Mouse (Mus musculus) gastrocnemius, postnatal 10 days (tissue): ENCODE data around the gene Sun1. TPM values are rescaled to one million over a fixed set of nuclear protein-coding genes. Genes with fewer than 3 reads are reported as not detected.

Experiments
- DNase-seq: peaks from one replicate; pipeline ENCODE4 v3.0.0; 2021; ENCODE audit warnings: mixed read lengths
- total RNA-seq, 2 experiments: library from RNA; stranded (reverse); gene quantifications; 2 replicates each; pipeline ENCODE4 v1.2.3; 2021

Sun1 gene
- total RNA-seq, 2 experiments from 2014 or later: 42.7 to 52.4 TPM

- DNase-seq: no peak
Observed at GRCm38 (mm10) chr5:139251279-139251678, 50.8 kb downstream of the Sun1 start.

GRCm38 (mm10) chr5:139251736-139252080 lies 51.3 kb downstream of the Sun1 start:
- no peak for DNase-seq

- peak; percentile 98 for DNase-seq
Observed at GRCm38 (mm10) chr5:139252081-139252909, 51.9 kb downstream of the Sun1 start, which contains the start of gene Get4. TSS of gene Get4 (plus strand) at chr5:139252324.

- no peak for DNase-seq
Observed at GRCm38 (mm10) chr5:139252910-139253245, 52.4 kb downstream of the Sun1 start.

- no peak for DNase-seq
Observed at GRCm38 (mm10) chr5:139253301-139253741, 52.9 kb downstream of the Sun1 start.

GRCm38 (mm10) chr5:139254938-139255337 lies 54.5 kb downstream of the Sun1 start:
- no peak for DNase-seq

- no peak for DNase-seq
Observed at GRCm38 (mm10) chr5:139255777-139256176, 55.3 kb downstream of the Sun1 start.

- DNase-seq: no peak
Observed at GRCm38 (mm10) chr5:139256211-139256765, 55.9 kb downstream of the Sun1 start.

GRCm38 (mm10) chr5:139257265-139257664 lies 56.8 kb downstream of the Sun1 start:
- DNase-seq: no peak

- DNase-seq: no peak
Observed at GRCm38 (mm10) chr5:139257818-139258217, 57.4 kb downstream of the Sun1 start.

GRCm38 (mm10) chr5:139258371-139259035 lies 58.1 kb downstream of the Sun1 start:
- DNase-seq: no peak

- DNase-seq: no peak
Observed at GRCm38 (mm10) chr5:139259853-139260252, 59.4 kb downstream of the Sun1 start.

- DNase-seq: no peak
Observed at GRCm38 (mm10) chr5:139261403-139261802, 61.0 kb downstream of the Sun1 start.

- DNase-seq: no peak
Observed at GRCm38 (mm10) chr5:139267661-139268060, 67.2 kb downstream of the Sun1 start.

- DNase-seq: no peak
Observed at GRCm38 (mm10) chr5:139270806-139271521, 70.5 kb downstream of the Sun1 start.

- DNase-seq: no peak
Observed at GRCm38 (mm10) chr5:139271994-139272554, 71.6 kb downstream of the Sun1 start.

- no peak for DNase-seq
Observed at GRCm38 (mm10) chr5:139277287-139277686, 76.8 kb downstream of the Sun1 start.

GRCm38 (mm10) chr5:139281373-139282112 lies 81.1 kb downstream of the Sun1 start:
- no peak for DNase-seq

GRCm38 (mm10) chr5:139282191-139282590 lies 81.8 kb downstream of the Sun1 start:
- DNase-seq: peak; percentile 90

- no peak for DNase-seq
Observed at GRCm38 (mm10) chr5:139283460-139284180, 83.2 kb downstream of the Sun1 start.
